Mouse (Mus musculus) intestine, embryonic 15.5 days (tissue): Measurements from ENCODE around the gene Slc29a1. TPM values are rescaled to one million over a fixed set of nuclear protein-coding genes. Genes with fewer than 3 reads are reported as not detected.

ENCODE experiments used
- ATAC-seq: fragments of 200-750 bp; cut with Nextera tagmentation; 2 replicates; pipeline ENCODE4 v1.8.0; 2017; ENCODE audit warnings: moderate TSS enrichment, moderate library complexity
- H3K27ac ChIP-seq: fragments of 300-500 bp; sonication (generic); 2 replicates; pipeline ENCODE4 v1.5.1; 2015; ENCODE audit warnings: mild to moderate bottlenecking, inconsistent platforms
- H3K27me3 ChIP-seq: fragments of 300-500 bp; sonication (generic); replicated peaks from 2 replicates; pipeline ENCODE4 v1.6.1; 2015; ENCODE audit warnings: inconsistent platforms
- H3K36me3 ChIP-seq: fragments of 300-500 bp; sonication (generic); 2 replicates; pipeline ENCODE4 v1.6.1; 2015; ENCODE audit warnings: inconsistent platforms
- H3K4me1 ChIP-seq: fragments of 300-500 bp; sonication (generic); replicated peaks from 2 replicates; pipeline ENCODE4 v1.6.1; 2015; ENCODE audit warnings: inconsistent platforms
- H3K4me2 ChIP-seq: fragments of 300-500 bp; sonication (generic); replicated peaks from 2 replicates; pipeline ENCODE4 v1.6.1; 2015; ENCODE audit warnings: mild to moderate bottlenecking, inconsistent platforms
- H3K4me3 ChIP-seq: fragments of 300-500 bp; sonication (generic); replicated peaks from 2 replicates; pipeline ENCODE4 v1.5.1; 2015; ENCODE audit warnings: inconsistent platforms
- H3K9ac ChIP-seq: fragments of 300-500 bp; sonication (generic); 2 replicates; pipeline ENCODE4 v1.6.1; 2015; ENCODE audit warnings: inconsistent platforms
- H3K9me3 ChIP-seq: fragments of 300-500 bp; sonication (generic); 2 replicates; pipeline ENCODE4 v1.6.1; 2016; ENCODE audit warnings: inconsistent platforms
- WGBS: fragments of 180-500 bp; shearing (Covaris S2); methylation state at CpG from one replicate; pipeline ENCODE4 v1.1.7; 2015; 5-methylcytosine and 5-hydroxymethylcytosine counted together
- polyA plus RNA-seq: library from polyadenylated mRNA; unstranded; fragments of >200 nt; fragmentation: Nextera tagmentation; extraction: Ambion mirVana; gene quantifications from 2 replicates; pipeline ENCODE4 v1.2.1, GENCODE M21; 2015

The Slc29a1 gene
- polyA plus RNA-seq, 1 experiment from 2014 or later = 85.4 TPM

- Histone ChIP-seq H3K4me1 (peaks cover 27% of the 10 kb centered on the region), H3K9ac (peak within 1 kb of the TSS; percentile 95), H3K4me3 (peak within 1 kb of the TSS; percentile 94), H3K4me2 (peak within 1 kb of the TSS; percentile 92), H3K36me3 (peaks cover 24% of the 10 kb centered on the region), H3K27me3 (no peaks in the 10 kb centered on the region), H3K27ac (peak within 1 kb of the TSS; percentile 82), H3K9me3 (no peaks in the 10 kb centered on the region)
- WGBS = under 1% methylated on average over 60 of the region's 61 CpGs
- peak; percentile 86 for ATAC-seq
These were observed 35.5 kb downstream of the Slc29a1 start, which contains the start of gene Slc35b2 for GRCm38 (mm10) chr17:45563655-45564530. TSS of gene Slc35b2 (plus strand) at chr17:45563874.

- 70% methylated on average over 12 of the region's 12 CpGs for WGBS
- Histone ChIP-seq H3K36me3 (peaks cover 18% of the 10 kb centered on the region), H3K9ac (no peak overlapping the region), H3K9me3 (no peaks in the 10 kb centered on the region), H3K4me2 (no peak overlapping the region), H3K4me3 (no peak overlapping the region), H3K27ac (no peak overlapping the region), H3K4me1 (peaks cover 25% of the 10 kb centered on the region), H3K27me3 (no peaks in the 10 kb centered on the region)
- no peak for ATAC-seq
These were observed 36.2 kb downstream of the Slc29a1 start for GRCm38 (mm10) chr17:45563216-45563615.

- Histone ChIP-seq H3K4me3 (no peak overlapping the region), H3K9me3 (no peaks in the 10 kb centered on the region), H3K27ac (no peak overlapping the region), H3K4me1 (peaks cover 19% of the 10 kb centered on the region), H3K9ac (no peak overlapping the region), H3K4me2 (no peak overlapping the region), H3K36me3 (no peaks in the 10 kb centered on the region), H3K27me3 (peaks cover 8% of the 10 kb centered on the region)
- ATAC-seq = no peak
- WGBS = 88% methylated on average over 15 of the region's 15 CpGs
These were observed 39.5 kb downstream of the Slc29a1 start for GRCm38 (mm10) chr17:45559732-45560525.

- 74% methylated on average over 16 of the region's 16 CpGs for WGBS
- H3K4me1 ChIP-seq = peaks cover 13% of the 10 kb centered on the region; the same call in 1 of the 2 replicates
- H3K36me3 ChIP-seq = no peaks in the 10 kb centered on the region
- 0 out of 2 replicates have a peak overlapping the region, but pooled peaks have one; percentile 24 for H3K4me2 ChIP-seq
- no peaks in the 10 kb centered on the region for H3K9me3 ChIP-seq
- no peak for ATAC-seq
- H3K9ac ChIP-seq = no peak overlapping the region
- H3K4me3 ChIP-seq = no peak overlapping the region
- peaks cover 8% of the 10 kb centered on the region for H3K27me3 ChIP-seq
- no peak overlapping the region for H3K27ac ChIP-seq
These were observed 41.2 kb downstream of the Slc29a1 start for GRCm38 (mm10) chr17:45557998-45558862.

- no peak overlapping the region for H3K27ac ChIP-seq
- H3K36me3 ChIP-seq = no peaks in the 10 kb centered on the region
- peak overlapping the region; percentile 8; the same call in 1 of the 2 replicates for H3K9ac ChIP-seq
- H3K9me3 ChIP-seq = no peaks in the 10 kb centered on the region
- H3K4me1 ChIP-seq = peaks cover 13% of the 10 kb centered on the region; the same call in 1 of the 2 replicates
- H3K4me2 ChIP-seq = peak overlapping the region; percentile 86; the same call in 1 of the 2 replicates
- 0 out of 2 replicates have a peak overlapping the region, but pooled peaks have one; percentile 4 for H3K4me3 ChIP-seq
- ATAC-seq = no peak
- WGBS = 65% methylated on average over 7 of the region's 7 CpGs
- peaks cover 8% of the 10 kb centered on the region for H3K27me3 ChIP-seq
These were observed 42.1 kb downstream of the Slc29a1 start for GRCm38 (mm10) chr17:45557246-45557824.

GRCm38 (mm10) chr17:45556514-45557245 is 42.7 kb downstream of the Slc29a1 start:
- H3K9ac ChIP-seq = peak overlapping the region; percentile 60

GRCm38 (mm10) chr17:45556107-45556489 is 43.3 kb downstream of the Slc29a1 start:
- Histone ChIP-seq H3K9me3 (no peaks in the 10 kb centered on the region), H3K27me3 (peaks cover 8% of the 10 kb centered on the region)

More at GRCm38 (mm10) chr17:45556514-45557245, 42.7 kb downstream of the Slc29a1 start:
- peak overlapping the region; percentile 86 for H3K4me2 ChIP-seq
- H3K4me1 ChIP-seq = peaks cover 15% of the 10 kb centered on the region; the same call in 1 of the 2 replicates
- H3K4me3 ChIP-seq = peak overlapping the region; percentile 68
- ATAC-seq = no peak
- 62% methylated on average over 3 of the region's 3 CpGs for WGBS
- no peak overlapping the region for H3K27ac ChIP-seq
- H3K9me3 ChIP-seq = no peaks in the 10 kb centered on the region
- H3K27me3 ChIP-seq = peaks cover 8% of the 10 kb centered on the region
- no peaks in the 10 kb centered on the region for H3K36me3 ChIP-seq

GRCm38 (mm10) chr17:45555452-45556106 is 43.8 kb downstream of the Slc29a1 start, which contains the start of gene Nfkbie:
TSS of gene Nfkbie (plus strand) at chr17:45555703.
- WGBS = under 1% methylated on average over 45 of the region's 45 CpGs
- Histone ChIP-seq H3K9me3 (no peaks in the 10 kb centered on the region), H3K4me2 (peak within 1 kb of the TSS; percentile 86), H3K36me3 (no peaks in the 10 kb centered on the region), H3K4me3 (peak within 1 kb of the TSS; percentile 68), H3K4me1 (peaks cover 15% of the 10 kb centered on the region; the same call in 1 of the 2 replicates), H3K27me3 (peaks cover 8% of the 10 kb centered on the region), H3K9ac (peak within 1 kb of the TSS; percentile 60), H3K27ac (0 out of 2 replicates have a peak within 1 kb of the TSS, but pooled peaks have one; percentile 23)
- peak; percentile 92 for ATAC-seq

More at GRCm38 (mm10) chr17:45556107-45556489, 43.3 kb downstream of the Slc29a1 start:
- no peak for ATAC-seq
- Histone ChIP-seq H3K36me3 (no peaks in the 10 kb centered on the region), H3K4me3 (peak overlapping the region; percentile 68), H3K4me1 (peaks cover 15% of the 10 kb centered on the region; the same call in 1 of the 2 replicates), H3K27ac (no peak overlapping the region), H3K4me2 (peak overlapping the region; percentile 86), H3K9ac (peak overlapping the region; percentile 60)
- WGBS = 3% methylated on average over 14 of the region's 14 CpGs

GRCm38 (mm10) chr17:45554420-45554819 is 45.0 kb downstream of the Slc29a1 start:
- Histone ChIP-seq H3K36me3 (no peaks in the 10 kb centered on the region), H3K4me2 (no peak overlapping the region), H3K4me3 (no peak overlapping the region), H3K9me3 (no peaks in the 10 kb centered on the region), H3K27ac (no peak overlapping the region), H3K9ac (no peak overlapping the region), H3K4me1 (peaks cover 15% of the 10 kb centered on the region; the same call in 1 of the 2 replicates), H3K27me3 (peaks cover 8% of the 10 kb centered on the region)
- 32% methylated on average over 1 of the region's 1 CpGs for WGBS
- ATAC-seq = no peak

GRCm38 (mm10) chr17:45553065-45553464 is 46.3 kb downstream of the Slc29a1 start:
- WGBS = 81% methylated on average over 3 of the region's 3 CpGs
- Histone ChIP-seq H3K4me1 (peaks cover 17% of the 10 kb centered on the region; the same call in 1 of the 2 replicates), H3K4me3 (no peak overlapping the region), H3K27me3 (peaks cover 20% of the 10 kb centered on the region), H3K9me3 (no peaks in the 10 kb centered on the region), H3K27ac (no peak overlapping the region), H3K4me2 (no peak overlapping the region), H3K9ac (no peak overlapping the region), H3K36me3 (no peaks in the 10 kb centered on the region)
- ATAC-seq = no peak
